Mouse (Mus musculus): ENCODE data around the gene Spta1. TPM values are rescaled to one million over a fixed set of nuclear protein-coding genes. Genes with fewer than 3 reads are reported as not detected.

Spta1 gene
- 0.12 and 0.18 TPM in 2 replicates for polyA plus RNA-seq (2015; fragmentation: Nextera tagmentation; extraction: Ambion mirVana)

DNA sequence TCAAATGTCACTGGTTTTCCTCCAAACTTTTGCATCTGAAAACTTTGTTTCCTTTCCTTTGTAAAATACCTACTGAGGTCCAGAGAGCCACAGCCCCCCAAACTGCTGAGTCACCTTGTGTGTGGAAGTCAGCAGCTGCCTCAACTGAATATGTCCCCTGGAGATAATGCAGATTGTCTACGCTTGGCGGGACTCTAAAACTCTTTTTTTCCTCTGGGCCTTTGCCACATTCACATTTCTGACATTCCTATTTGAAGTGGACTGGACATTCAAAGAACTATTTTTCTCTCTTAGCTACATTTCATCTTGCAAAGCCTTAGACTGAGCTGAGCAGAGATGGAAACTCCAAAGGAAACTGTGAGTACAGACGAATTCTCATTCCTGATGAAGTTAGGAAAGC is at the start of gene Spta1:
Gene Spta1 (plus strand): TSS at position 172 of the 400 bp plus-strand sequence.
- Histone ChIP-seq H3K4me1 (replicated peaks) (no peaks in the 10 kb centered on the region), H3K27ac (replicated peaks) (no peak within 1 kb of the TSS), H3K9ac (no peak within 1 kb of the TSS), H3K36me3 (no peaks in the 10 kb centered on the region), H3K4me2 (no peak within 1 kb of the TSS), H3K27me3 (no peaks in the 10 kb centered on the region), H3K9me3 (no peaks in the 10 kb centered on the region), H3K4me3 (no peak within 1 kb of the TSS)
- no peak for ATAC-seq (ENCODE audit: low FRiP score, low read depth)
- WGBS: 16% methylated on average over 3 of the region's 3 CpGs

DNA sequence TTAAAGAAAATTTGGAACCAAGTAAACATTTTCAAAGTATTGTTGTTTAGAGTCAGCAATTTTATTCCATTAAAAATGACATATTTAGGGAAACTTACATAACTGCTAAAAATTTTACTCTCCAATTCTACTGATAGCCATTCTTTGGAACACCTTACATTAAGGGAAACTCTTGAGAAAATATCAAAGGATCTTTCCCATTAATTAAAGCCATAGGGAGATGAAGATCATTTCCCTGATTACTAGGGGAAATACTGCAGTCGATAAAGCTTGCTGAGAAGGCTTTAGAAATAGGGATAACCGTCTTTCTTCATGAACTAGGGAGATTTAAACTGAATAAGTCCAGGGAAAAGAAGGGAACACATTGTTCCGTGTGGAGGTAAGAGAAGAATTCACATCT is 41.4 kb upstream of the Spta1 start, which contains the start of gene Olfr424:
Gene Olfr424 (plus strand): TSS at position 301 of the 400 bp plus-strand sequence.
- no peak within 1 kb of the TSS for H3K4me3 ChIP-seq
- no peaks in the 10 kb centered on the region for H3K9me3 ChIP-seq
- 87% methylated on average over 3 of the region's 3 CpGs for WGBS
- H3K9ac ChIP-seq: no peak within 1 kb of the TSS
- no peaks in the 10 kb centered on the region for H3K36me3 ChIP-seq
- no peak within 1 kb of the TSS for H3K4me2 ChIP-seq
- H3K27me3 ChIP-seq: no peaks in the 10 kb centered on the region
- no peak within 1 kb of the TSS for H3K27ac ChIP-seq (replicated peaks)
- ATAC-seq (ENCODE audit: low FRiP score, low read depth): no peak
- H3K4me1 ChIP-seq (replicated peaks): no peaks in the 10 kb centered on the region

DNA sequence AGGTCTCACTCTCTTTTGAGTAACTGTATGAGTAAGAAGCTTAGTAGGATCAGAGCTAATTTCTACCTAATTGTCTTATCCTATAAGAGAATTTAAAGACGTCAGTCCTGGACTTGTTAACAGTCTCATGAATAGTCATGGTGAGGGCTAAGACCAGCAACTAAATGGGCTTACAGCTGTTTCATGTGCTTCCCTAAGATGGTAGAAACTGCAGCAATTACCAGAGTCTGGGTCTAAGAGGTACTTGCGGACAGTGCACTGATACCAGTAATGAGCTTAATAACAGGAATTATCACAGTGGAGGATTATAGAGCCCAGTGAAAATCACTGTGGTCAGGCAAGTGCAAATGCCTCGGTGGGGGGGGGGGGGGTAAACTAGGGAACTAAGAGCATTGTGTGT is 40.6 kb upstream of the Spta1 start:
- Histone ChIP-seq H3K4me2 (no peak overlapping the region), H3K9me3 (no peaks in the 10 kb centered on the region), H3K27ac (replicated peaks) (no peak overlapping the region), H3K36me3 (no peaks in the 10 kb centered on the region), H3K9ac (no peak overlapping the region), H3K4me3 (no peak overlapping the region), H3K4me1 (replicated peaks) (no peaks in the 10 kb centered on the region), H3K27me3 (no peaks in the 10 kb centered on the region)
- ATAC-seq (ENCODE audit: low FRiP score, low read depth): no peak
- 75% methylated on average over 3 of the region's 3 CpGs for WGBS

DNA sequence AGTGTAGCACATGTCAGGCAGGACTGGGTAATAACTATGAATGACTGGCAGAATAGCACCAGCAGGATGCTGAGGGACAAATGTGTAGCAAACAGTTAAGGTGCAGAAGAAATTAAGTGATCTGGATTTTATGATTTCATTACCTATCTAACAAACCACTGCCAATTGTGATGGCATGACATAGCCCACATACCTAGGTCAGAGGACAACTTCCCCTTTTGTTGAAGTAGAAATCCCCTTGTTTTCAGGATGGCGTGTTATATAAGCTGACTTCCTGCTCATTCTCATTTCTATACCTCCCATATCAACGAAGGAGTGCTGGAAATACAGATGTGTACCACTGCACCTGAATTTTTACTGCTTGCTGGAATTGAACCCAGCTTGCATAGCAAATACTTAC is 31.2 kb upstream of the Spta1 start:
- H3K4me1 ChIP-seq (replicated peaks): no peaks in the 10 kb centered on the region
- H3K27me3 ChIP-seq: no peaks in the 10 kb centered on the region
- no peak overlapping the region for H3K4me3 ChIP-seq
- no peak overlapping the region for H3K4me2 ChIP-seq
- H3K27ac ChIP-seq (replicated peaks): no peak overlapping the region
- H3K9me3 ChIP-seq: no peaks in the 10 kb centered on the region
- no peak for ATAC-seq (ENCODE audit: low FRiP score, low read depth)
- no peak overlapping the region for H3K9ac ChIP-seq
- 83% methylated on average over 2 of the region's 2 CpGs for WGBS
- no peaks in the 10 kb centered on the region for H3K36me3 ChIP-seq

DNA sequence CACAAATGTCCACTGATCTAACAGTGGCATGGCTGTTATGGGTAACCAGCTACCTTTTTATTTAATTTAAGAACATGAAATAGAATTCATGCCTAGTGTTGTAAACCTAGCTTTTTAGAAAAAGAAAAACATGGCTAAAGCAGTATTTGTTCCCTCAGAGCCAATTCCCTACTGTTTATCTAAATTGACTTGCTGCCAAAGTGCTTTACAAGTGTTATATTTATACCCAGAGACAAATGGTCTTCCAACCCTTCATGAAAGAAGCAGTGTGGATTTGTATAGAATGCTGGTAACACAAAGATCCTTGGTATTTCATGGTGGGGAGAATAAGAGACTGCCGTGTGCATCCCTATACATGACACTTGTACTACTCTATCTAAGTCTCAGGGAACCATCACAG is 25.9 kb upstream of the Spta1 start:
- no peaks in the 10 kb centered on the region for H3K9me3 ChIP-seq
- H3K9ac ChIP-seq: no peak overlapping the region
- H3K4me2 ChIP-seq: no peak overlapping the region
- no peaks in the 10 kb centered on the region for H3K36me3 ChIP-seq
- H3K4me1 ChIP-seq (replicated peaks): no peaks in the 10 kb centered on the region
- no peak overlapping the region for H3K27ac ChIP-seq (replicated peaks)
- WGBS: 74% methylated on average over 1 of the region's 1 CpGs
- no peak for ATAC-seq (ENCODE audit: low FRiP score, low read depth)
- no peaks in the 10 kb centered on the region for H3K27me3 ChIP-seq
- H3K4me3 ChIP-seq: no peak overlapping the region

DNA sequence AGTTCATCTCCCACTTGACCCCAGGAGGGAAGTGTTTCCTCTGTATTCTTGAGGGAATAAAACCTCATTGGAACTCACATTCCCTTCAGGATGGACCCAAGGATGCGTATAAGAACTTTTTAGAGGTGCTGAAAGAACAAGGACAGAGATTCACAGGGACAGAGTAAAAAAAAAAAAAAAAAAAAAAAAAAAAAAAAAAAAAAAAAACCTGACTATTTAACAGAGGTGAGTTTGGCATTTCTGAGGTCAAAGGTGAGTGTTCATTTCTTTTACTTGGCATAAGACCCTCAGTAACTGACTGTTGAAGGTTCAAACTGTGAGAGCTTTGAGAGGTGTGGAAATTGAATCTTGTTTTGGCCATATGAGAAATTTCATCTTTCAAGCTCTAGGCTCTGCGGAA is 23.3 kb upstream of the Spta1 start:
- H3K4me1 ChIP-seq (replicated peaks): no peaks in the 10 kb centered on the region
- WGBS: 78% methylated on average over 2 of the region's 2 CpGs
- no peak for ATAC-seq (ENCODE audit: low FRiP score, low read depth)

DNA sequence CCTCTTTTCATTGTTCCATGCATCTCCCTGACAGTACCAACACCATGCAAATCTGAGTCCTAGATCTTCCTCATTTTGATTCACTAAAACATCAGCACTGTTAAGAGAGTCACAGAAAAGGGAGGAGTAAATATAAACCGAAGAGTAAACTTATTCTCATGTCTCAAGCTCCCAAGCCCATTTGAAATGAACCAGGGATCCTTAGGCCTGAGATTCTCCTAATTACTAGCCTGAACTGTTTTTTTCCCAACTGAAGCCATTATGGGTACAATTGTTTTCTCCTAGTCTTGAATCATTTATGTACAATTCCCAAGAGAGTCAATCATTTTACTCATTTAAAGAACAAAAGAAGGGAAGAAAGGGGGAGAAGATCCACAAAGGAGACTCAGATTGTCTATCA is 17.2 kb upstream of the Spta1 start, which contains the start of gene Olfr420:
Gene Olfr420 (plus strand): TSS at position 301 of the 400 bp plus-strand sequence.
- H3K27me3 ChIP-seq: no peaks in the 10 kb centered on the region

More for the DNA sequence above, 23.3 kb upstream of the Spta1 start:
- Histone ChIP-seq H3K27me3 (no peaks in the 10 kb centered on the region), H3K4me2 (no peak overlapping the region), H3K36me3 (no peaks in the 10 kb centered on the region), H3K9me3 (no peaks in the 10 kb centered on the region), H3K4me3 (no peak overlapping the region), H3K27ac (replicated peaks) (no peak overlapping the region), H3K9ac (no peak overlapping the region)

DNA sequence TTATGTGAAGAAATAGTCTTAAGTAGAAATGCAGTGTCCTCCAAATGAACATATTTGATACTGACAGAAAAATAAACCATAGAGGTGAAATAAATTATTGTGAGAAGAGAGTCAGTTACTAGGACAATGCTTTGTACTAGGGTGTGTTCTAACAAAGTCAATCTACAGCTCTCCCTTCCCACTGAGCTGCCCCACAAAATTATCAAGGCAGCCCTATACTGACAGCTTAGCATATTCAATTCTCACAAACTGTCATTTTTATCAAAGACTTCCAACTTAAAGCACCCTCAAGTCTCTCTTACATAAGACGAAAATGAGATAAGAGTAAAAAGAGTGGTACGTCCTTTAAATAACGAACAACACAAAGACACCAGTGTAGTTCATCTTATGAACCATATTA is 15.0 kb upstream of the Spta1 start:
- Histone ChIP-seq H3K9me3 (no peaks in the 10 kb centered on the region), H3K4me3 (no peak overlapping the region), H3K27me3 (no peaks in the 10 kb centered on the region), H3K36me3 (no peaks in the 10 kb centered on the region), H3K4me1 (replicated peaks) (no peaks in the 10 kb centered on the region), H3K27ac (replicated peaks) (no peak overlapping the region), H3K9ac (no peak overlapping the region), H3K4me2 (no peak overlapping the region)
- 90% methylated on average over 3 of the region's 3 CpGs for whole genome bisulfite sequencing
- ATAC-seq (ENCODE audit: low FRiP score, low read depth): no peak

More for the DNA sequence above, 17.2 kb upstream of the Spta1 start, which contains the start of gene Olfr420:
- H3K4me1 ChIP-seq (replicated peaks): no peaks in the 10 kb centered on the region
- H3K4me3 ChIP-seq: no peak within 1 kb of the TSS
- no peak within 1 kb of the TSS for H3K9ac ChIP-seq
- H3K36me3 ChIP-seq: no peaks in the 10 kb centered on the region
- no peak within 1 kb of the TSS for H3K4me2 ChIP-seq
- 84% methylated on average over 1 of the region's 1 CpGs for WGBS
- H3K27ac ChIP-seq (replicated peaks): no peak within 1 kb of the TSS
- no peaks in the 10 kb centered on the region for H3K9me3 ChIP-seq
- ATAC-seq (ENCODE audit: low FRiP score, low read depth): no peak

DNA sequence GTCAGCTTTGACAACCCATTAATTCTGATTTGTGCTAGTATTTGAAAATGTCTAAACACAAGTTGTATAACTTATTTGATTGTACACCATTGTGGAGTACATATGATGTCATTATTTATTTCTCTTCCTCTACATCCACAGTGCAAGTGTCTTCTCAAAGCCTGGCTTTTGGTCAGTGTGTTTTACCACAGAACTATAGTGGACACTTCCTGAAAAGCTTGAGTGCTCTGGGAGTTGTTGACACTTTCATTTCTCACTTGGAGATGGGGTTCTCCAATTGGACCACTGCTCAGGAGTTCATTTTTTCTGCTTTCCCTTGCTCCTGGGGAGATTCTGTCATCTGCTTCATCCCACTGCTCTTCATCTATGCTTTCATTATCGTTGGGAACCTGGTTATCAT is 14.1 kb upstream of the Spta1 start:
- Histone ChIP-seq H3K4me3 (no peak overlapping the region), H3K9ac (no peak overlapping the region), H3K27ac (replicated peaks) (no peak overlapping the region), H3K36me3 (no peaks in the 10 kb centered on the region), H3K9me3 (no peaks in the 10 kb centered on the region), H3K4me1 (replicated peaks) (no peaks in the 10 kb centered on the region), H3K27me3 (no peaks in the 10 kb centered on the region), H3K4me2 (no peak overlapping the region)
- ATAC-seq (ENCODE audit: low FRiP score, low read depth): no peak
- WGBS: 93% methylated on average over 1 of the region's 1 CpGs

DNA sequence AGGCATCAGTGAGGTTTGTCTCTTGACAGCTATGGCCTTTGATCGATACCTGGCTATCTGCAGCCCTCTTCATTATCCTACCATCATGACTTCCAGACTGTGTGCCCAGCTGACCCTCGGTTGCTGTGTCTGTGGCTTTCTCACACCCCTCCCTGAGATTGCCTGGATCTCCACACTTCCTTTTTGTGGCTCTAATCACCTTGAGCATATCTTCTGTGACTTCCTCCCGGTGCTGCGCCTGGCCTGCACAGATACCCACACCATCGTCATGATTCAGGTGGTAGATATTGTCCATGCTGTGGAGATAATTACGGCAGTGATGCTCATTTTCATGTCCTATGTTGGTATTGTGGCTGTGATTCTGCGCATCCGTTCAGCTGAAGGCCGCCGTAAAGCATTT is 13.5 kb upstream of the Spta1 start:
- 95% methylated on average over 10 of the region's 10 CpGs for WGBS
- ATAC-seq (ENCODE audit: low FRiP score, low read depth): no peak
- H3K27me3 ChIP-seq: no peaks in the 10 kb centered on the region

DNA sequence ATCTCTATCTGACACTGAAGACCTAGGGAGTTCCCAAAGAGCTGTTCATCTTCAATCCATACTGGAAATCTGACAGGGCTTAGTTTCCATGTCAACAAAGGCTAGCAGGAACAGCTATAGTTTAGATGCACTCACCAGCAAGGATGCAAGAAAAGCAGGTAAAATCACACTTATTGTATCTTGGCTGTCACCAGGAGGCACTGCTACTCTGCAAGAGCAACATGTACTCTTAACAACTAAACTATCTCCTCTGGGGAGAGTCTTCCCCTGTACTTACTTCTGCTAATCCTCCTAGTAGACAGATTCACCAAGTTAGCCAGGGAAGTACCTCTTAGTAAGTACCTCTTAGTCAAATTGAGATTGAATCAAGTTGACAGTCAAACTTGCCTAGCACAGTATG is 3.6 kb upstream of the Spta1 start:
- no peak for ATAC-seq (ENCODE audit: low FRiP score, low read depth)

More for the DNA sequence above, 13.5 kb upstream of the Spta1 start:
- Histone ChIP-seq H3K9me3 (no peaks in the 10 kb centered on the region), H3K4me3 (no peak overlapping the region), H3K4me1 (replicated peaks) (no peaks in the 10 kb centered on the region), H3K36me3 (no peaks in the 10 kb centered on the region), H3K9ac (no peak overlapping the region), H3K27ac (replicated peaks) (no peak overlapping the region), H3K4me2 (no peak overlapping the region)

DNA sequence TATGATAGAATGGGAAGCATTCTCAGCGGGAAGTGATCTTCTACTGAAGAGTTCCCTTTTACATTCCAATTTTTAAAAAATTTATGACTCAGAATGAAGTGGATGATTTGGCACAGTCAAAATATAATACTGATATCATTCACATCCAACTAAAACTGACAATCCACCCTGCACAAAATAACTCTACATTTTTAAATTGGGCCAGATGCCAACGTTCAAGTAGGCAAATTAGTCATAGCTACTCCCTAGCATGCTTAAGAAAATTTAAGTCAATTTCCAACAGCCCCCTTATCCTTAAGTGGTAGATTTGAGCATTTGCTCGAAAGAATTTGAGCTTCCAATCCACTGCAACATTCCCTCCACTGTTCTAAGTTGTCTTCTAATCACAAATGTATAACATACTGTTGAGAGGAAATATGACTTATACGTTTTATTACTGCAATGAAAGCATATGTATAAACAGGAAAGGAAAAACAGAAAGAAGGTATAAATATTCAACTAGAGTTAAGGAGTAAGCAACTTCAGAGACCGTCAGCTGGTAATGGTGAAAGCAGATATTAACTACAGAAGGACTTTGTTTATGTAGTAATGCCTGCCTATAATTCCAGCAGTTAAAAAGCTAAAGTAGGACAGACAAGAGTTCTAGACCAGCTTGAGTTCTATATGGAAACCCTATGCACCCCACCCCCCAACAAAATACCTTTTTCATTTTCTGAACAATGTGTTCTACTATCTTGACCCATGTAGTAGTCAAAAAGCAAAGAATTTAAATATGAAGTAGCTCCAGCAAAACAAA is 1.7 kb upstream of the Spta1 start:
- H3K27me3 ChIP-seq: no peaks in the 10 kb centered on the region
- no peak overlapping the region for H3K9ac ChIP-seq
- no peaks in the 10 kb centered on the region for H3K9me3 ChIP-seq
- no peak overlapping the region for H3K27ac ChIP-seq (replicated peaks)
- WGBS: 90% methylated on average over 5 of the region's 5 CpGs
- no peaks in the 10 kb centered on the region for H3K36me3 ChIP-seq
- no peak overlapping the region for H3K4me3 ChIP-seq
- no peak for ATAC-seq (ENCODE audit: low FRiP score, low read depth)
- no peak overlapping the region for H3K4me2 ChIP-seq
- no peaks in the 10 kb centered on the region for H3K4me1 ChIP-seq (replicated peaks)

More for the DNA sequence above, 3.6 kb upstream of the Spta1 start:
- no peaks in the 10 kb centered on the region for H3K4me1 ChIP-seq (replicated peaks)
- no peak overlapping the region for H3K27ac ChIP-seq (replicated peaks)
- H3K4me3 ChIP-seq: no peak overlapping the region
- no peak overlapping the region for H3K4me2 ChIP-seq
- H3K9me3 ChIP-seq: no peaks in the 10 kb centered on the region
- no peak overlapping the region for H3K9ac ChIP-seq
- H3K27me3 ChIP-seq: no peaks in the 10 kb centered on the region
- H3K36me3 ChIP-seq: no peaks in the 10 kb centered on the region

DNA sequence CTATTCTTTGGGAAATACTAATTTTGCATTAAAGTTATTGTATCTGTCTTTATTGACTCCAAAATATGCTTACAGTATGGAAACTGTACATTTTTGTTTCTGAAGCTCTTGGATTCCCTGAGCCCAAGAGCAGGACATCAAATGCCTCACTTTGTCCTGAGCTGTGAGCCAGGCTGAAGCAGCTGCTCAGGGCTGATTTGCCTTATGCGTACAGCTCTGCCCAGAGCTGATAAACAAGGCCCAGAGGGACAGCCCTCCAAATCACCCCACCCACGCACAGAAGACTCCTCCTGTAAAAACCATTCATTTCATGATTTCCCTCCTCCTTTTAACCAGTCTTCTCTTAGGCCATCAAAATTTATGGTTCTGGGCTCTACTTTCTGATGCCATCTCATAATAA is 1.0 kb upstream of the Spta1 start:
- Histone ChIP-seq H3K27me3 (no peaks in the 10 kb centered on the region), H3K4me2 (no peak overlapping the region), H3K36me3 (no peaks in the 10 kb centered on the region), H3K4me3 (no peak overlapping the region), H3K9ac (no peak overlapping the region), H3K9me3 (no peaks in the 10 kb centered on the region), H3K4me1 (replicated peaks) (no peaks in the 10 kb centered on the region), H3K27ac (replicated peaks) (no peak overlapping the region)
- no peak for ATAC-seq (ENCODE audit: low FRiP score, low read depth)
- 54% methylated on average over 2 of the region's 2 CpGs for WGBS
